Mouse (Mus musculus) lung, adult 18-20 months (tissue): ENCODE measurements around the gene Chuk.
"Not testable (repeated sequence)": the region's sequence is repeated elsewhere in the genome, so short reads cannot be mapped to it uniquely, and the experiment has no call there.

Source experiments
- DNase-seq, 2 experiments: peaks; one replicate each; pipeline ENCODE4 v3.0.0; 2022; ENCODE audit warnings: mixed read lengths in 2 of 2

Gene Chuk

DNA sequence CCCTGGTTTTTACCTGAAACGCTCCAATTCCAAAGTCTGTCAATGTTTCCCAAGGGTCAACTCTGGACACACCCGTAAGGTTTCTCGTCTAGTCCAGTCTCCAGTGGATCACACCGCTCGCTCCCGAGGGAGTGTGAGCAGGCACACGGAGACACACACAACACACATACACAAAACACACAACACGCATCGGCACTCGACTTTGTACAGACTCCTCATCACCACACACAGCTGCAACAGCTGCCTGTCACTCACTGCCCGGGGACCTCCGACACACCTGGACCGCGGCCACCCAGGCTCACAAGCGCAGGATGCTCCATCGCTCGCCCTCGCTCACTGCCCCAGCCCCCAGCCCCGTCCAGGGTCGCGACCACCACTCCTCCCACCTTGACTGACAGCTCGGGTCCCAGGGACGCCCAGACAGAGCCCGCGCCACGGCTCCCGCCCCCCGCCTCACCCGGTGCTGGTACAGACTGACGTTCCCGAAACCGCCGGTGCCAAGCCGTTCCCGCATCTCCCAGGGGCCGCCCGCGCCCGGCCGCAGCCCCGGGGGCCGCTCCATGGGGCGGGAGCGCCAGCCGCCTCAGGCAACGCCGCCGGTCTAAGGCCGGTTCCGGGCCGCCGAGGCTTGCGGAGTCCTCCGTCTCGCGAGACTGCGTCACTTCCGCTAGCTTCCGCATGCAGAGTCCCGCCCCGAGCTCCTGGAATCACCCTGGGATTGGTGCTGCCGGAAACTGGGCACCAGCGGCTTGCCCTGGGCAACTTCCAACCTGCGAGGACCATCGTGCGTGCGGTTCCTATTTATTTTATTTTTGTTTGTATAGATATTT, at the start of gene Chuk:
Gene Chuk, minus strand, starts transcription at position 650 of the 830 bp plus-strand sequence.
- DNase-seq, result peak; percentile 97 to 98

DNA sequence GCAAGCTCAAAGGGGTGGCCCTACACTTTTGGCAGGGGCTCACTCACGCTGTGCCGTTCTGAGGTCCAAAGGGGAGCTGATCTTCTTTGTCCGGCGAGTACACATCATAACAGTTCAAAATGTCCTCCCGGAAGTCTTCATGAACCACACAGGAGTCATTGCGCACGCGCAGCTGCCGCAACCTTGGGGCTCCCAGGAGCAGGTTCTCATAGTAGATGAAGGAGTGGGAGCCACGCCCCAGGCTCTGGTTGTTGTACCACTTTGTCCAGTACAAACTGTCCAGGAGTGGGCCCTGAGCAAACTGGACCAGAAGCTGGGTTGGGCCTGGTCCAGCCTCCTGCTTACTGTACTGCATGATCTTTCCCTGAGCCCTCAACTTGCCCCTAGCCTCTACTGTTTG, 49.7 kb upstream of the Chuk start:
- no peak for DNase-seq

DNA sequence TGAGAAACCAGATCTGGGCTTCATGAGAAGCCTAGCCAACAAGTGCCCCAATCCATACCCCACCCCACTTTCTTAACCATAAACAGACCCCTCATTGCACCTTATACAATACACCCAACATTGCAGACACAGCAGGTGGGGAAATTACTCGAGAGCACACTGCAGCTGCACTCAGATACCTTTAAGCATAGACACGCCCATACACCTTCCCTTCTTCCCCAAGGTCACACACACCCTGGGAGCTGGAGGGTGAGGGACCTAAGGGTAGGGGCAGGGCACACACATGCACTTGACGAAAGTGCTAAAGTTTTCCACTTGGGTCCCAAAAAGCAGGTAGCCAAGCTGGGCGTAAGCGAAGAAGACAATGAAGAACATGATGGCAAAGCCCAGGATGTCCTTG, 46.5 kb upstream of the Chuk start:
- no peak for DNase-seq

DNA sequence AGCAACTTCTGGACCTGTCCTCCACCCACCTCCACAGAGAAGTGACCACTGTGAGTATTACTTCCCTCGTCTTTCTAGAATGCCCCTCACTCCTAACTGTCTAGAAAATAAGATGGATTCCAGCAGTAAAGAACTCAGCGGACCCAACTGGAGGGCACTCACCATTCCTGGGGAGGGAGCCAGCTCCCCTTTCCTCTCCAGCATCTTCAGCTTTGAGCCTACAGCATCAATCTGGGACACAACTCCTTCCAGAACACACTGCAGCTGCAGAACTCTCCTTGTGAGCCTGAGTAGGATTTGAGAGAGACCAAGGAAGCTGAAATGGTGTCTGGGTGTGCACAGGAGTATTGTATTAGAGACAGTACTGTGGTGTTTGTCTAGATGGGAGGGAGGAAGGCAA, 41.7 kb upstream of the Chuk start:
- DNase-seq, result no peak

DNA sequence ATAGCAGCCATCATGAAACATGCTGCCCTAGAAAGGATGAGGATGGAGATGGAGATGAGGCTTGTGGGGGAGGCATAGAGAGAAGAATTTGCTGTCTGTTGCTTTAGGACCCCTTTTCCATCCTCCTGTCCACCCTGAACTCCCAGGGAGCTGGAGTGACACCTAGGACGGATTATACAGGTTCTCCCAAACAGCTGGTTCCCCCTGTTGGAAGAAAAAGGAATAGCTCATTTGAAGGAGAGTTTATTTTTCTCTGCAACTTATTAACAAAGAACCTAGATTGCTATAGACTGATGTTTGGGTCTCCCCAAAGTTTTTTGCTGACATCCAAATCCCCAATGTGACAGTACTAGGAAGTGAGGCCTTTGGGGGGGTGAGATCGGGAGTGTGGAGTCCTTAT, 41.1 kb upstream of the Chuk start:
- no peak for DNase-seq

DNA sequence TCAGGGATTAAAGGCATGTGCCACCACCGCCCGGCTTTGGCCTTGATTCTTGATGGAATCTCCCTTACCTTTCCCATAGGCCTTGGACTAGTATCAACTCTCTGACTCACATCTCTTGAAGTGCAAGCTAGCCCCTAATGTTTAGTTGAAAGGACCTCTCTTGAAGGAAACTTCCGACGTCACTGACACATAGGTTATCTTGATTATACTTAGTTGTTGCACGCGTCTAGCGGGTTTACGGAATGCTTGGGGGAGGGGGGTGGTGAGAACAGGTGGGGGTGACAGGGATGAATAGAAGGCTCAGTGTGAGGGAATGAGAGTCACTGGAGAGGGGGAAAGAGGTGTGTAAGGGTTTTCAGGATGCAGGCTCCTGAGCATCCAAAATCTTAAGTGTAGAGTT, 39.7 kb upstream of the Chuk start:
- no peak for DNase-seq

DNA sequence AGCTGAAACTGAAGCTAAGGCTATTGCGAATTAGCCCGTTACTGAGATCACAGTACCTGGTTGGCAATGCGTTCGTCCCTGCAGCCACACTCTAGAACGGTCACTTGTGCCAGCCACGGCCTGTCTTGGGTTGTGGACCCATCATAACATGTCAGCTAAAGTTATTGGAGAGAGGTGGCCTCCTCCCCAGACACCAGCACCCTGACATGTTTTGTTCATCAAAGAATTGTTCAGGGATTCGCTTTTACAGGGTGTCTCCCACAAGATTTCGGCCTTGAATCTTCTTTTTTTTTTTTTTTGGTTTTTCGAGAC, 39.2 kb upstream of the Chuk start:
- no peak for DNase-seq

DNA sequence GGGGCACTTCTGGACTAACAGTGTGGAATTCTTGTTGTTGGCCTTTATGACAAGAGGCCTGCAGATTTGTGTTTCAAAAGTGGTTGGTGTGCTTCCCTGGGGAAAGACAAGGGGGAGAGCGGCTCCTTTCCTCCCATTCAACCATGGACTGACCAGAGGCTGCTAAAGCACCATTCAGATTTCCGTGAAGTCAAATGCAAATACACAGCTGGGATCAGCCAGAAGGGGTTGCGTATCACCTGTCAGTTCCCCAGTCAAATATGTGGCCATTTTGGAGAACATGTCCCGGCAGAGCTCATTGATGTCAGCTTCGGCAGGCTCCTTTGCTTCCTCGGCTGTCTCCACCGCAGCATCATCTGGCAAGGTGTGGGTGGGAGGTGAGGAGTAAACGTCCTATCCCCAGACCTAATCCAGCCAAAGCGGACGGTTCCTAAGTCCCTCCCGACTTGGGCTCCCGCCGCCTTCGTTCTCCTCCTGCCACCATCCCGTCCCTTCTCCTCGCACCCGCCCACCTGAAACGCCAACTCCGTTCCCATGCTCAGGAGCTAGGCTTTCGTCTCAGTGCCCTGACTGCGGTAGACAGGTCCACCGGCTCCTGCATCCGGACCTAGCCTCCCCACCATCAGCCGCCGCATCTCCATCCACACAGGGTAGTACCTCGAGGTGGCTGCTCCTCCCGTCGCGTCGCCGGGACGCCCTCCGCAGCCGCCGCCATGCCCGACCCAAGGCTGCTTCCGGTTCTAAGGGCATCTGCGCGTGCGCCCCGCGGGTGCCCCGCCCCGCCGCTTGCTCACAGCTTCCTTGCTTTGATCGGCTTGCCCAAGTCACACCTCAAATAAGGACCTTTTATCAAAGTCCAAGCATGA, 38.7 kb upstream of the Chuk start, which contains the start of gene Bloc1s2:
Gene Bloc1s2, minus strand, starts transcription at position 745 of the 866 bp plus-strand sequence.
- DNase-seq, result peak; percentile 90 to 93

DNA sequence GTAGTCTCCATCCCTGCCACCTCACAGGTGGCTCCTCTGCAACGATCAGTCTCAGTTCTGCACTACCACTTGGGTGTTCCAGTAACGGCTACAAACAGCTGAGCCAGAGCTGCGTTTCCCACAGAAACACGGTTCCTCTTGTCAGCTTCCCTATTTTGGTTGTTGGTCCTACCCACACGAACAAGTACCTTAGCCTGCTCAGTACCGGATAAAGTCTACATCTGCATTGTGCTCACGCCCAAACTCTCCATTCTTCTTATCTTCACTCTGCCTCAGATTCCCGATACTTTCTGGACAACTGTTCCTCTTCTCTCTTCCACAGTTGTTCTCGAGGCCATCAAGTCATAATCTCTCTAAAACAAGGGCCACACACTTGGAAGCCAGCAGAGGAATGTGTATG, 37.1 kb upstream of the Chuk start:
- DNase-seq, result peak in 1 of 2 experiments; percentile 30

DNA sequence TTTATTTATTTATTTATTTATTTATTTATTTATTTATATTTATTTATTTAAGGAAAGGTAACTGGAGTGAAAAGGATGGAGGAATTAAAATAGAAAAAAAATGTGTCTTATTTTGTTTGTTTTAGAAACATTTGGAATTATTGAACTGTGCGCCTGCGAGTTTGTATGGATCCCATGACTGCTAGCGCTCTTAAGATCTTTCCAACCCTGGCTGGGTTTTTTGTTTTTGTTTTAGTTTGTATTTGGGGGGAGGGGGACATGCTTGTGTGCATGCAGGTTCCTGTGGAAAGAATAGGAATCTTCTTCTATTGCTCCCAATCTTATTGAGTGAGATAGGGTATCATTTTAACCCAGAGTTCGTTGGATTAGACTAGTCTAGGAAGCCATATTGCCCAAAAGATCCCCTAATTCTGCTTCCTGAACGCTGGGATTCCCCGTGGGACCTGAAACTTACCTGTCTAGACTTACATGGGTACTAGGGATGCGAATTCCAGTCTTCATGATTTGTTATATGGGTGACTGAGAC, 28.7 kb upstream of the Chuk start:
- DNase-seq, result no peak

DNA sequence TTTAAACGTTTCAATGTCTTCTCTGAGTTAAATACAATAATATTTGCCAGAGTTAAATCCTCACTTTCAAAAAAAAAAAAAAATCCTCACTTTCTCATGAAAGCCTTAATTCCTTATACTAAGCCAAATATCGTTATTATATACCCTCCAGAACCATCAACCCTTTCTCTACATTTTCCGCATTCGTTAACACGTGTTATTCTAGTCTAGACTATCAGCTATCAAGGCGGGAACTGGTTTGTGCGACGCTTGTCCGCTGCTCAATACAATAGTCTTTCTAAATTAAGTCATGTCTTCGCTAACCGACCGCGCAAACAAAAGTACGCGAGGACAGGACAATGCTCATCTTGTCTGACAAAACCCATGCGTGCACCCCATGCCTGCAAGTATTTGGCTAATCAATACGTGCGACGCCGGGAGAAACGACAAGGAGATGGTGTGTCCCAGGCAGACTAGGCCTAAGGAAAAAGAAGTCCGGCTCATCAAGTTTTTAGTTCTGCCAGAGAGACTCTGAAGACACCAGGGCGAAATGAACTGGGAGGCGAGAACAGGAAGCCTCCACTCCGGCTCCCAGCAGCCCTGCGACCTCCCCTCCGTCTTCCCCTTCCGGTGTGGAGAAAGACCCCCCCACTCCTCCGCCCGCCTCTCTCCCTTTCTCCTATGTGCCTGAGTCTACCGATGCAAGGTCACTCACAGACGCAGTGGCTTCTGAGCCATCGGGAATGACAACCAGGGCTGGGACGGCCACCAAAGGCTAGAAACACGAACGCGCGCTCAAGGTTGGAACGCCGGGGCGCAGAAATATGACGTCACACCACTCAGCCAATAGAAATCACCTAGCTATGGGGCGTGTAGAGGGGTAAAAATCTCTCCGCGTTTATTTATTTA, 28.0 kb upstream of the Chuk start, which contains the start of gene Cwf19l1:
Gene Cwf19l1, minus strand, starts transcription at position 805 of the 888 bp plus-strand sequence.
- DNase-seq, result peak; percentile 86 to 88

DNA sequence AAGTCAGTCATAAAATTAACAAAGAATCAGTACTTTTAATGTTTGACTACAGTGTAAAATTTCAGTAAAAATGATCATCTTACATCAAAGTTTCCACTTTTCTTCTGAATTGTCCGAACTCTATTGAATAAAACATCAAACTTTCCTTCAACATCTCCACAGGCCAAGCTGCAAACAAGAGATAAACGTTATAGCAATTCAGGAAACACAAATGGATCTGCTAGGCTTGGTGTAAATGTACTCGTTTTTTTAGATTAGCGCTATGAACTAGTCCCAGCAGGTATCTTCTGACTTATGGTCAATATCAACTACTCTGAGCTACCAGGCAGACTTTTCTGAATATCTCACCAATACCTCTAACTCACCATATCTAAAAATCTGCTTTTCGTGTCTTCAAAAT, 25.6 kb upstream of the Chuk start:
- DNase-seq, result no peak

DNA sequence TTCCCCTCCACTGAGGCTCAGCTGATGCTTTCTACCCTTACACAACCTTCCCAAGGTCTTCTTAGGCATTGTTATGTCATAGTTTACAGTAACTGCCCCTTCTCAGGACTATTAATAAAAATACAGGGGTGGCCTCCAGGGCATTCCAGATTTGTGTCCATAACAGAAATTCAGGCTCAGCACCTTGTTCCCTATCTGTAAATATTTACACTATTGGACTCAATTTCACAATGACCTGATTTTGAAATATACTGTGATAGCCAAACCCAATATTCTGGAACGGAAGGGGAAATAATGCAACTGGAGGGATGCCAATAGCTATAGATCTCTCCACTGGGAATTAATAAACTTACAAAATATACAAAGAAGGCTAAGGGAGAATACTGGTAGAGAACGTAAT, 21.3 kb upstream of the Chuk start:
- DNase-seq, result no peak

DNA sequence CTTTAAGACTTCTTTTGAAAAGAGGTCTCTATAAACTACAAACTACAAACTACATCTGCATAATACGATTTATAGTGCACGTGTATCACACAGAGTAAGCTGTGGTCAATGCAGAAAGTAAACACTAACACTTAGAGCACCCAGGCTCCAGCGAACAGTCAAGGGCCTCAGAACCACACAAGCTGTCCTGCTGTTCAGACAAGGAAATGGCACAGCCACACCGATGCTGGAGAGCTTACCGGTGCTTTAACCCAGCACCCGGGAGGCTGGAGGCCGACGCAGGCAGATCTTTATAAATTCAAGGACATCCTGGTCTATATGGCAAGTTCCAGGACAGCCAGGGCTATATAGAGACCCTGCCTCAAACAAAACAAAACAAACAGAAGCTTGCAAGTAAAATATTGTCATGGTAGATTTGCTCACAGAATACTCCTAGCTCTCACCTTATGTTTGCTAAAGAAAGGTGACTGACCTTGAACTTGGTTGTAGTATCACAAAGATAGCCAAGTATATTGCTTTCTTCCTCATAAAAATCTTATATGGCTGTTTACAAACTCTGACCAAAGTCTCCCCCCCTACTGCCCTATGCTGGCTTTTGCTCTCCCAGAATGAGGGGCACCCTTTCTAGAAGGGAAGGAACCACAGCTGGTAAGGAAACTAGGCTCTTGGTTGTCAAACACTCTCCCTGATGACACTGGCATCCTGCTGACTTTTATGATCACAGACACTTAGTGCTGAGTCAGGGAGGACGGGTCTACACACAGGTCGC, 20.6 kb upstream of the Chuk start:
- no peak for DNase-seq

DNA sequence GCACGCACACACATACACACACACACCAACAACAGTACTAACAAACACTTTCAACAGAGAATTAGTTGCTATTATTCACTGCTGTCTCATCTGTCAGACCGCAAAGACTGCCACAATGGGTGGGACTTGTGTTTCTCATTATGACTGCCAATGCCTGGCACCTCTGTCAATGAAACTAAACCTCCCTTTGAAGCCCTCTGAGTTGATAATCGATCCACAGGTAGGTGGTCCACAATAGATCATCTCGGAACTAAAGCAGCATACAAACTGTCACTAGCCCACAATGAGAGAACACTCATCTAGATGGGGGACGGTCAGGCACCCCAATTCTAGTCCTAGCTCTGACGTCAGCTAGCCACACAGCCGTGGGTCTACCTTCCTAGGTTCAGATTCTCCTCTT, 13.9 kb upstream of the Chuk start:
- no peak for DNase-seq

DNA sequence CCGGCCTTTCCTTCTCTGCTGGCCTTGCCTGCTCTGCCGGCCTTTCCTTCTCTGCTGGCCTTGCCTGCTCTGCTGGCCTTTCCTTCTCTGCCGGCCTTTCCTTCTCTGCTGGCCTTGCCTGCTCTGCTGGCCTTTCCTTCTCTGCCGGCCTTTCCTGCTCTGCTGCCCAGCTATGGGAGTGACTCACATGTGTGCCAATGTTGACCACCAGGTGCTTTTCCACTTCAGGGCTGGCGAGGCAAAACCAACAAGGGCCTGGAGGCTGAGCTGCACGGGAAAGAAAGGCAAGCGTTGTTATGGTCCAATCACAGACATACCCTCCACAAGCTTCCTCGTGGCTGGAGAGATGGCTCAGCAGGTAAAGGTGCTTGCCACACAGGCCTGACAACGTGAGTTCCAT, 13.4 kb upstream of the Chuk start:
- not testable (repeated sequence) for DNase-seq

DNA sequence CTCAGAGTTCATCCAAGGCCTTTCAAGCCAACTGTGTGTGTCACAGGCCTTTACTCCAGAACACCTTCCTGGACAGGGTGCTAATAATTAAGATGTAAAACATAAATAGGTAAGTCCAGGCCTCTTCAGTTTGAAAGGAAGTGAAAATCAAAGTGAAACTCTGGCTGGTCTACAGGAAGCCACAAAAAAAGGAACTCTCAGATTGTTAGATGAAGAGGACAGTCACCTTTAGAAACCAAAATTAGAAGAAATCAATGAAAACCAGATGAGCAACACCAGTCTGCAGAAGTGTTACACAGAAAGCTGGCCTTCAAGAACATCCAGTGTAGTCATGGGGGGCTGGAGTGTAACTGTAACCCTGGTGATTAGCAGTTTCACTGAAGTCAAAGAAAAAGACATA, 10.5 kb upstream of the Chuk start:
- DNase-seq, result no peak

DNA sequence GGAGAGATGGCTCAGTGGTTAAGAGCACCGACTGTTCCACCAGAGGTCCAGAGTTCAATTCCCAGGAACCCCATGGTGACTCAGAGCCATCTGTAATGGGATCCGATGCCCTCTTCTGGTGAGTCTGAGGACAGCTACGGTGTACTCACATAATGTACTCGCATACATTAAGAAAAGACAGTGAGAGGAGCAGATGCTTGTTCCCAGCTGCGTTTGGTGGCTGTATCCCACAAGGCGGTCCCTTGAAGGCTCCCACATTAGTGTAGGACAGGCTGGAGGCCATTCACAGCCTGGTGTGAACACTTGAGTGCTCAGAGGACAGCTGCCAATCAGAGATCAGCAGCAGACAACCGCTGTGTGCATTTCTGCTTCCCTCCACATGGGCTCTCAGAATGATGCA, 4.4 kb upstream of the Chuk start:
- no peak for DNase-seq

DNA sequence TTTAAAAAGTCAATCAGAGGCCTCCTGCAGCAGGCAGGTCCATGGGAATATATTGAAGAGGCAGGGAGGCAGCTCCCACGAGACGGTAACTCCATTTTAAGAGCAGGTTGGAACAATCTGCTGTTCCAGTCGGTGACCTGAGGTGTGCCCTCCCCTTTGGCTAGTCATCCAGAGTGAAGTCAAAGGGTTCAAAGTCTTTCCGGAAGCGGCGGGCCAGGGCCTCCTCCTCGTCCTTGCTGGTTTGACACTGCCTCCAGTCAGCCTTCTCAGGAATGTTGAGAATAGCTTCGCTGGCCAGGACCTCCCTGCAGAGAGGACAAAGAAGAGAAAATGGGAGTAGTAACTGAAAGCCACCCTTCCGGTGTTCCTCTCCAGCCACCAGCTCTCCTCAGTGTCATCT, 3.1 kb upstream of the Chuk start:
- no peak for DNase-seq

DNA sequence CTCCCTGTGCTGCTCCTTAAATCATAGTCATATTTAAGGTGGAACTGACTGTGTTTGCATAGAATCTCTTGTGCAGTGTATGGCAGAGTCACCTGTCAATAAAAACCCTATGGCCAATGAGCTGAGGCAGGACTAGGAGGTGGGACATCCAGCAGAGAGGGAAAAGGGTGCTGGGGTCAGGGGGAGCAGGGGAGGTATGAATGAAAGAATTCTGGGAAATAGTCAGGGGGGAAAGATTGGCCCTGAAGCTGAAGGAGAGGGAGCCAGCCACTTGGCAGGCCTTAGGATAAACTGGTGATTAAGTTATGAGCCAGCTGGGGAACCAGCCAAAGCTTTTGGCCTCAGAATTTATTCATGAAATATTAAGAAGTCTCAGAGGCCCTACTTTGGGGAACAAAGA, 1.7 kb upstream of the Chuk start:
- peak; percentile 24 to 27 for DNase-seq

DNA sequence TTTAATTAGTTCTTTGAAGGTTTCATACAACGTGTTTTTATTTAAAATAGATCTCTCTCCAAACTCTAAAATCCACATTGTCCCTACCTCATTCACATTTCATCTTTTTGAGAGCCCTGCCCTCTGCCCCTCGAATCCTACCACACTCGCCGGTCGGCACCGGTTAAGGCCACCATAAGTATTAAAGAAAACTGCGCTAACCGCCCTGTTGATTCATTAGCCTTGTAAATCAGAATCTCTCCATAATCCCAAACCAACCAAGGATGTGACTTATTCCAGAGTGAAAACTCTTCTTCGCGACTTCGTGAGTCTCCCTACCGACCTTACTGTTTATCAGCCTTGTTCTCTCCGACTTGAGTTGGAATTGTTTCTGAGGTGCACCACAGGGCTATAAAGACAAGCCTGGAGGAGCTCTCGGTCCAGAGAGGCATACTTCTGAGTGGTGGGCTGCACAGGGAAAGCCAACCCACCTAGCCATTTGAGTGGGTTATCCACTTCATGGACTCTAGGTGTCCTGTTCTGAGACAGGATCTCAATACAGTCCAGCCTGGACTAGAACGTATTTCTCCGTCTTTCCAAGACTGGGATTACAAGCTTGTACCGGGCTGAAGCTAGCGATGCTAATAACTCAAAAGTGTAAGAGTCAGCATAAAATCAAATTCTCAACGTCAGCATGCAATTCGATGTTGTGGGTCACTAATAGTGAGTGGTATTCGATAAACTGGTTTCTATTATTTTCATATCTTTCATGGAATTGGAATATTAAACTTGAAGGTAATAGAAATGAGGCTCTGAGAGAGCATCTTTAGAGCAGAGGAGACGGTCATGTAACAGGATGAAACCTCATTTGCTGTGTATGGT, 611 bp upstream of the Chuk start:
- DNase-seq, result no peak
